Comparison of ENCODE assay signal across 18 mouse cellular contexts in the genomic region with DNA sequence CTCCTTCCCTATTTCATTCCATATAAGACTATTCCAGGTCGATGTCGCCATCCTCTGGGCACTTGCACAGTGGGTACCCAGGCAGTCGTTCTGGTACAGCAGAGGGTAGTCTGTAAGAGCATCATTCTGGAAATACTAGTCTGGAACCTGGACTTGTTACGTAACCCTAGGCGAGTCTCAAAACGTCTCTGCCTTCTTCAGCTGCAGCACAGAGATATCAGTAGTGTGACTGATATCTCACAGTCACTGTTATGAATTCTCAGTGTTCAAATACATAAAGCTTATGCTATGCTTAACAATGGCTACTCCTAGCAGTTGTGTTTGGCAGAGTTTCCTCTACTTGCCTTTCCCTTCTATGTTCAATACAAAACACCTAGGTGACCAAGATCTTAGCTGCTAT. TPM values are rescaled to one million over a fixed set of nuclear protein-coding genes. Genes with fewer than 3 reads are reported as not detected.
DNase-seq lines count a peak whose midpoint lies in the region; ATAC-seq and TF ChIP-seq lines count a peak whose summit lies in the region.
"Had no signal": no experiment of that assay in that cellular context is flagged by ENCODE, and none has a peak within 500 bp of the region (broad histone marks: within the 10 kb centered on the region; RNA-seq: fewer than 3 reads in every experiment).

No protein-coding gene starts in this region.

- no peaks in the 10 kb centered on the region for H3K27me3 ChIP-seq in lung, postnatal 0 days (replicated peaks; ENCODE audit: insufficient read depth, low read length)
- no peaks in the 10 kb centered on the region for H3K27me3 ChIP-seq in liver, embryonic 11.5 days (replicated peaks; ENCODE audit: control insufficient read depth, insufficient read depth, low read length)
- no peaks in the 10 kb centered on the region for H3K27me3 ChIP-seq in cerebellum, adult 2 months (ENCODE audit: control insufficient read depth, insufficient read depth, low read length)
- H3K27me3 ChIP-seq: forebrain, embryonic 13.5 days had no signal

- no peak for TF ChIP-seq POLR2A in lung, adult 2 months (IDR thresholded peaks at IDR 0.05; ENCODE audit: borderline replicate concordance, extremely low read depth, low read depth, low read length)
- no peak for TF ChIP-seq POLR2A in bone marrow, adult 2 months (IDR thresholded peaks at IDR 0.05; ENCODE audit: borderline replicate concordance, control insufficient read depth, low read depth, low read length)
- TF ChIP-seq POLR2A in cerebellum, adult 2 months (IDR thresholded peaks at IDR 0.05; ENCODE audit: borderline replicate concordance, insufficient read depth, low read length), result no peak

- H3K27ac ChIP-seq in lung, postnatal 0 days (ENCODE audit: low read length), result no peak overlapping the region
- 0 out of 2 replicates have a peak overlapping the region, but pooled peaks have one; percentile 4 for H3K27ac ChIP-seq in bone marrow, adult 2 months (ENCODE audit: control insufficient read depth, insufficient read depth, low read depth, low read length, poor library complexity)
- peak overlapping the region; percentile 70 for H3K27ac ChIP-seq in liver, embryonic 11.5 days (ENCODE audit: low read depth, low read length)
- no peak overlapping the region for H3K27ac ChIP-seq in cerebellum, adult 2 months (ENCODE audit: insufficient read depth, low read length)
- H3K27ac ChIP-seq: forebrain, embryonic 13.5 days; macrophage had no signal

- ATAC-seq in lung, postnatal 0 days, result peak; percentile 19
- peak; percentile 89 for ATAC-seq in liver, embryonic 11.5 days (replicated peaks; ENCODE audit: low FRiP score)
- peak; percentile 96 for ATAC-seq in megakaryocyte-erythroid progenitor cell, adult 5-6 weeks (replicated peaks; ENCODE audit: low FRiP score, low TSS enrichment, poor library complexity, severe bottlenecking)
- ATAC-seq: forebrain, embryonic 13.5 days; midbrain, embryonic 16.5 days had no signal

- H3K36me3 ChIP-seq in lung, postnatal 0 days (ENCODE audit: insufficient read depth, low read length), result no peaks in the 10 kb centered on the region
- peaks cover 8% of the 10 kb centered on the region for H3K36me3 ChIP-seq in liver, embryonic 11.5 days (ENCODE audit: control insufficient read depth, insufficient read depth, low read length)

- H3K9me3 ChIP-seq in lung, postnatal 0 days (ENCODE audit: low read length), result no peaks in the 10 kb centered on the region
- no peaks in the 10 kb centered on the region for H3K9me3 ChIP-seq in liver, embryonic 11.5 days (ENCODE audit: control insufficient read depth, low read length)
- H3K9me3 ChIP-seq: forebrain, embryonic 13.5 days had no signal

- H3K4me3 ChIP-seq in lung, postnatal 0 days (ENCODE audit: low read depth, low read length), result no peak overlapping the region
- no peak overlapping the region for H3K4me3 ChIP-seq in lung, adult 2 months (replicated peaks; ENCODE audit: extremely low read depth, low read depth, low read length)
- H3K4me3 ChIP-seq in bone marrow, adult 2 months (replicated peaks; ENCODE audit: control insufficient read depth, low read depth, low read length), result no peak overlapping the region
- H3K4me3 ChIP-seq in liver, embryonic 11.5 days (ENCODE audit: low read depth, low read length), result no peak overlapping the region
- H3K4me3 ChIP-seq in cerebellum, adult 2 months (replicated peaks; ENCODE audit: insufficient read depth, low read depth, low read length), result no peak overlapping the region
- H3K4me3 ChIP-seq: forebrain, embryonic 13.5 days had no signal

- no peak for DNase-seq in lung, postnatal 0 days (ENCODE audit: low spot score)
- no peak for DNase-seq in lung, adult 2 months
- no peak for DNase-seq in liver, embryonic 11.5 days (ENCODE audit: low spot score)
- no peak for DNase-seq in urinary bladder, adult 18-20 months (ENCODE audit: low spot score in 2 of 2)
- DNase-seq in cerebellum, adult 8-10 months, result no peak
- DNase-seq in cerebellum, adult 2 months, result no peak
- DNase-seq: adrenal gland, adult 8-10 months; cerebellum, postnatal 10 days; gastrocnemius, postnatal 36 days; heart, postnatal 4 days; kidney, adult 2 months; thymus, postnatal 36 days had no signal

- no peaks in the 10 kb centered on the region for H3K4me1 ChIP-seq in lung, postnatal 0 days (ENCODE audit: insufficient read depth, low read depth, low read length)
- no peaks in the 10 kb centered on the region for H3K4me1 ChIP-seq in lung, adult 2 months (ENCODE audit: control insufficient read depth, insufficient read depth, low read length)
- H3K4me1 ChIP-seq in bone marrow, adult 2 months (ENCODE audit: control insufficient read depth, insufficient read depth, low read length), result no peaks in the 10 kb centered on the region; the same call in 1 of the 2 replicates
- H3K4me1 ChIP-seq in liver, embryonic 11.5 days (replicated peaks; ENCODE audit: control insufficient read depth, insufficient read depth, low read length), result peaks cover 13% of the 10 kb centered on the region
- H3K4me1 ChIP-seq in cerebellum, adult 2 months (ENCODE audit: control insufficient read depth, insufficient read depth, low read length), result no peaks in the 10 kb centered on the region
- H3K4me1 ChIP-seq: forebrain, embryonic 13.5 days had no signal

- 56% methylated on average over 6 of the region's 6 CpGs for WGBS in lung, postnatal 0 days
- 63% methylated on average over 6 of the region's 6 CpGs for WGBS in lung, adult 2 months
- WGBS in bone marrow, adult 2 months, result 52% methylated on average over 6 of the region's 6 CpGs
- WGBS in liver, embryonic 11.5 days, result 46% methylated on average over 6 of the region's 6 CpGs
- WGBS in cerebellum, adult 2 months, result 69% methylated on average over 6 of the region's 6 CpGs

- no peak overlapping the region for H3K9ac ChIP-seq in lung, postnatal 0 days (replicated peaks; ENCODE audit: low read depth)
- H3K9ac ChIP-seq in liver, embryonic 11.5 days (ENCODE audit: low read depth, low read length), result no peak overlapping the region
- H3K9ac ChIP-seq: forebrain, embryonic 13.5 days had no signal

- no peak for TF ChIP-seq EP300 in lung, postnatal 0 days (IDR thresholded peaks at IDR 0.05)

- peak; percentile 20 for TF ChIP-seq CTCF in lung, postnatal 0 days (IDR thresholded peaks at IDR 0.05)
- no peak for TF ChIP-seq CTCF in lung, adult 2 months (IDR thresholded peaks at IDR 0.05; ENCODE audit: insufficient read depth, low read length)
- TF ChIP-seq CTCF in bone marrow, adult 2 months (IDR thresholded peaks at IDR 0.05; ENCODE audit: control insufficient read depth, insufficient read depth, low read length), result no peak
- TF ChIP-seq CTCF in cerebellum, adult 2 months (IDR thresholded peaks at IDR 0.05; ENCODE audit: borderline replicate concordance, insufficient read depth, low read depth, low read length), result no peak

- no peak overlapping the region for H3K4me2 ChIP-seq in lung, postnatal 0 days (replicated peaks; ENCODE audit: low read depth, low read length)
- peak overlapping the region; percentile 27 for H3K4me2 ChIP-seq in liver, embryonic 11.5 days
- H3K4me2 ChIP-seq: forebrain, embryonic 13.5 days; heart, embryonic 11.5 days had no signal

RNA-seq across cellular contexts. Expression of a gene that starts 9.8 kb away (rescaled TPM):
- 8.7 and 10.0 TPM in 2 replicates for polyA plus RNA-seq in lung, postnatal 0 days (2015; fragmentation: Nextera tagmentation; extraction: Ambion mirVana)
- 2.4 and 3.6 TPM in 2 replicates for polyA plus RNA-seq in lung, adult 2 months (2012; rRNA removed)
- 13.0 and 16.8 TPM in 2 replicates for polyA plus RNA-seq in bone marrow, adult 2 months (2011; ENCODE audit: insufficient read depth, insufficient read length, low replicate concordance, missing spikeins)
- polyA plus RNA-seq in liver, embryonic 11.5 days (2014; fragmentation: Nextera tagmentation; extraction: Ambion mirVana), result 22.5 and 25.2 TPM in 2 replicates
- 33.8 and 34.2 TPM in 2 replicates for total RNA-seq in megakaryocyte-erythroid progenitor cell, adult 5-6 weeks (2014; fragmentation: Nextera tagmentation)
- 44.0 and 61.1 TPM in 2 replicates for total RNA-seq in megakaryocyte-erythroid progenitor cell, adult 5-6 weeks (2017)
- 4.6 and 5.0 TPM in 2 replicates for polyA plus RNA-seq in cerebellum, adult 2 months (2012; rRNA removed)

Comparison
In these comparisons a context has a peak if more than half of its experiments do, and no peak if none do; other contexts are left out.
1. ATAC-seq: peak in every context shown above with its lines; median percentile 96 in megakaryocyte-erythroid progenitor cell, adult 5-6 weeks; 89 in liver, embryonic 11.5 days; 19 in lung, postnatal 0 days.
2. H3K27ac ChIP-seq: peak in bone marrow, adult 2 months (single experiment) and liver, embryonic 11.5 days (single experiment); none in lung, postnatal 0 days (single experiment) and cerebellum, adult 2 months (single experiment).